Mouse (Mus musculus): Measurements from ENCODE around the gene Cngb1. TPM values are rescaled to one million over a fixed set of nuclear protein-coding genes. Genes with fewer than 3 reads are reported as not detected.

Cngb1 gene
- polyA plus RNA-seq, 1 experiment from 2014 or later = 0.13 TPM

DNA sequence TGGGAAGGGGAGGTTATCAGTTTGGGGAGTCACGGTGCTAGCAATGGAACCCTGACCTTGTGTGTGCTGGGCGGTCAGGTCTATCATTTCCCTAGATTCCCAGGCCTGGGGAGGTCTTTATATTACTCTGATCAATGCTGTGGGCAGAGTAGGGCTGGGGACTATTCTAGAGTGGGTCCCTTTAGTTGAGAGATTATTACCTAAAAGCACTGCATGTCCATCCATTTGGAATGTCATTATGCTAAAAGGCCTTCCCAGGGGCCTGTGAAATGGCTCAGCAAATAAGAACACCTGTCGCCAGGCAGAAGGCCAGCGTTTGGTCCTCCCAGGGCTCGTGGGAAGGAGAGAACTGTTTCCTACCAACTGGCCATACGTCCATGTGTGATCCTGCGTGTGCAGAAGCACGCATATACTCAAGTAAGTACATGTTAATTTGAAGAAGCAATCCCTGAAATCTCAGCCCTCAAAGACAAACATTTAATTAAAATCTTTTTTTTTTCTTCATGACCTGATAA lies 104.3 kb downstream of the Cngb1 start:
- Histone ChIP-seq H3K4me3 (ENCODE audit: low read depth, low read length) (no peak overlapping the region), H3K9me3 (ENCODE audit: control insufficient read depth, low read length) (no peaks in the 10 kb centered on the region), H3K9ac (replicated peaks; ENCODE audit: low read depth, low read length) (no peak overlapping the region), H3K4me1 (ENCODE audit: control insufficient read depth, insufficient read depth, low read length) (peaks cover 10% of the 10 kb centered on the region; the same call in 1 of the 2 replicates), H3K27ac (ENCODE audit: low read depth, low read length) (no peak overlapping the region), H3K4me2 (ENCODE audit: low read depth, low read length) (no peak overlapping the region), H3K27me3 (ENCODE audit: control insufficient read depth, insufficient read depth, low read length) (no peaks in the 10 kb centered on the region), H3K36me3 (ENCODE audit: control insufficient read depth, insufficient read depth, low read length) (no peaks in the 10 kb centered on the region)
- no peak for ATAC-seq (ENCODE audit: low read depth)
- 70% methylated on average over 8 of the region's 8 CpGs for WGBS

DNA sequence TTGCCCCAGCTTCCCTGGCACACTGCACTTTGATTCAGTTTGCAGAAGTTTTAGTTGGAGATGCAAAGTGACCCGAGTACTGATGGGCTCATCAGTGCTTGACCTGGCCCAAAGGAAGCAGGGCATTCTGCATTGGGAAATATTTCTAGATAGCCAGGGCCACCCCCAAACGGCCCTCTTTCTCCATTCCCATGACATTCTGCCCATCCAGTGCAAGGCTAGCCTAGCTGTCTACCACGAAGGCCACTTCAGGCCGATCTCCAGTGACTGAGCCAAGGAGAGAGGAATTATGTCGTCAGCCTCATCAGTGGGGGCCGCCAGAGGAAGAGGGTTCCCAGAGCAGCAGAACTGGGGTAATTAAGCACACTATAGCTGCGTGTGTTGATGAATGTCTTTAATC lies 104.9 kb downstream of the Cngb1 start:
- H3K9me3 ChIP-seq (ENCODE audit: control insufficient read depth, low read length) = no peaks in the 10 kb centered on the region
- ATAC-seq (ENCODE audit: low read depth) = no peak
- WGBS = 48% methylated on average over 7 of the region's 7 CpGs

DNA sequence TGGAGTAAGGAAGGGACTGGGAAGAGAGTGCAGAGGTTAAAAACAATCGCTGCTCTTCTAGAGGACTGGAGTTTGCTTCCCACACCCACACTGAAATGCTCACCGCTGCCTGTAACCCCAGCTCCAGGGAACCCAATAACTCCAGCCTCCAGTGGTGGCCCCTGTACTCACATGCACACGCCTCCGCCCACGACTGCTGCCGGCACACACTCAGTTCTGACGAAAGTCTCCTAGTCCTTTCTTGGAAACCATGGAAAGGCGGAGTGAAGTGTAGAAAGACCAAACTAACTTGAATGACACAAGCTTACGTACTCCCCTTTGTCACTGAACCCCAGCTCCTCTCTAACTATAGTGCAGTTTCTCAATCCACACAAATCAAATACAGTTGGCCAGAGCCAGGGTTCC lies 106.4 kb downstream of the Cngb1 start:
- no peak for ATAC-seq (ENCODE audit: low read depth)

More for the DNA sequence above, 104.9 kb downstream of the Cngb1 start:
- H3K4me1 ChIP-seq (ENCODE audit: control insufficient read depth, insufficient read depth, low read length) = peaks cover 10% of the 10 kb centered on the region; the same call in 1 of the 2 replicates
- H3K9ac ChIP-seq (replicated peaks; ENCODE audit: low read depth, low read length) = no peak overlapping the region
- no peak overlapping the region for H3K4me2 ChIP-seq (ENCODE audit: low read depth, low read length)
- no peak overlapping the region for H3K4me3 ChIP-seq (ENCODE audit: low read depth, low read length)
- no peaks in the 10 kb centered on the region for H3K27me3 ChIP-seq (ENCODE audit: control insufficient read depth, insufficient read depth, low read length)
- no peak overlapping the region for H3K27ac ChIP-seq (ENCODE audit: low read depth, low read length)
- no peaks in the 10 kb centered on the region for H3K36me3 ChIP-seq (ENCODE audit: control insufficient read depth, insufficient read depth, low read length)

DNA sequence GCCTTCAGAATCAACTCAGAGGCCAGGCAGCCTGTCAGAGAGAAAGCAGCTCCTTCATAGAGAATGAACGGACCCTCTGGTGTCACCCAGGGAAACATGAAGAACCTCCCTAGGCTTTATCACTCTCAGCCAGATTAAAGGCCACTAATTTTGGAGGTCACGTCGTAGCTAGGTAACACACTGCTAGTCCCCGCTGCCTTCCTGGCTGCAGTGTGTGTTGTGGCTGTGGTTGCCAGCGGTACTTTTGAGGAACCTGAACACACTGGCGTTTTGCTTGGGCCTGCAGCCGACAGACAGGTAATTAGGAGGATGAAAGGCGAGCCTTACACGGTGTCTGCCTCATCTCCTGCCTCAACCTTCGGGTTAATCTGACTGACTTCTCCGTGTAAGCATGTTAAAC lies 110.7 kb downstream of the Cngb1 start:
- H3K27me3 ChIP-seq (ENCODE audit: control insufficient read depth, insufficient read depth, low read length) = no peaks in the 10 kb centered on the region
- H3K9ac ChIP-seq (replicated peaks; ENCODE audit: low read depth, low read length) = no peak overlapping the region
- H3K4me1 ChIP-seq (ENCODE audit: control insufficient read depth, insufficient read depth, low read length) = no peaks in the 10 kb centered on the region
- no peak overlapping the region for H3K4me2 ChIP-seq (ENCODE audit: low read depth, low read length)
- no peak overlapping the region for H3K4me3 ChIP-seq (ENCODE audit: low read depth, low read length)
- ATAC-seq (ENCODE audit: low read depth) = no peak
- H3K36me3 ChIP-seq (ENCODE audit: control insufficient read depth, insufficient read depth, low read length) = no peaks in the 10 kb centered on the region
- WGBS = 82% methylated on average over 11 of the region's 11 CpGs
- no peak overlapping the region for H3K27ac ChIP-seq (ENCODE audit: low read depth, low read length)
- H3K9me3 ChIP-seq (ENCODE audit: control insufficient read depth, low read length) = no peaks in the 10 kb centered on the region

More for the DNA sequence above, 106.4 kb downstream of the Cngb1 start:
- no peak overlapping the region for H3K27ac ChIP-seq (ENCODE audit: low read depth, low read length)
- H3K9ac ChIP-seq (replicated peaks; ENCODE audit: low read depth, low read length) = no peak overlapping the region
- WGBS = 81% methylated on average over 9 of the region's 9 CpGs
- H3K4me1 ChIP-seq (ENCODE audit: control insufficient read depth, insufficient read depth, low read length) = peaks cover 5% of the 10 kb centered on the region; the same call in 1 of the 2 replicates
- no peak overlapping the region for H3K4me3 ChIP-seq (ENCODE audit: low read depth, low read length)
- H3K9me3 ChIP-seq (ENCODE audit: control insufficient read depth, low read length) = no peaks in the 10 kb centered on the region
- H3K4me2 ChIP-seq (ENCODE audit: low read depth, low read length) = no peak overlapping the region
- H3K36me3 ChIP-seq (ENCODE audit: control insufficient read depth, insufficient read depth, low read length) = no peaks in the 10 kb centered on the region
- H3K27me3 ChIP-seq (ENCODE audit: control insufficient read depth, insufficient read depth, low read length) = no peaks in the 10 kb centered on the region

DNA sequence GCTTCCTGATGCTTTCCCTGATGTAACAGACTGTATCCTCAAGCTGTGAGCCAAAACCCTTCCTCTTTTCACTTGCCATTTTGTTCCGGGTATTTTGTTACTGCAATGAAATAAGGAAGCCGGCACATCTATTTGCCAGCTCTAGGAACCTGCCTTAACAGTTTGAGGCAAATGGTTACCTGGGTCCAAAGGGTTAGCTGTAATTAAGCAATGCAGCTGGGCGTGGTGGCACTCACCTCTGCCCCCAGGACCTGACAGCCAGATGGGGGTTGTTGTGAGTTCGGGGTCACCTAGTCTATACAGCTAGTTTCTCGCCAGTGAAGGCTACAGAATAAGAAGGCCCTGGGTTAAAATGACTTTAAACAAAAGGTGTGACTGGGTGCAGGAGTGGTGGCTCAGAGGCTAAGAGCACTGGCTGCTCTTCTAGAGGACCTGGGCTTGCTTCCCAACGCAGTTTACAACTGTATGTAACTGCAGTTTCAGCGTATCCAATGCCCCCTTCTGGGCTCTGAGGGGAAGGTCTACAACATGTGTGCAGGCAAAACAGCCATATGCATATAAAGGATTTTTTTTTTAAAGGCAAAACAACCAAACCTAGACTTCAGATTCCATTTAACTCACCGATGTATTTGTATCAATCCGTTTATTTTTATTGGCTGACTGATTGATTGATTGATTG lies 114.7 kb downstream of the Cngb1 start:
- Histone ChIP-seq H3K4me1 (ENCODE audit: control insufficient read depth, insufficient read depth, low read length) (no peaks in the 10 kb centered on the region), H3K9ac (replicated peaks; ENCODE audit: low read depth, low read length) (no peak overlapping the region), H3K4me2 (ENCODE audit: low read depth, low read length) (no peak overlapping the region), H3K9me3 (ENCODE audit: control insufficient read depth, low read length) (no peaks in the 10 kb centered on the region), H3K36me3 (ENCODE audit: control insufficient read depth, insufficient read depth, low read length) (no peaks in the 10 kb centered on the region), H3K27me3 (ENCODE audit: control insufficient read depth, insufficient read depth, low read length) (no peaks in the 10 kb centered on the region), H3K4me3 (ENCODE audit: low read depth, low read length) (no peak overlapping the region), H3K27ac (ENCODE audit: low read depth, low read length) (no peak overlapping the region)
- WGBS = 91% methylated on average over 9 of the region's 9 CpGs
- no peak for ATAC-seq (ENCODE audit: low read depth)

Other genes starting within 250 kb of the Cngb1 start
- 39.4 and 44.3 TPM in 2 replicates for gene Katnb1, start 225.4 kb downstream of the Cngb1 start, polyA plus RNA-seq (2014; fragmentation: Nextera tagmentation; extraction: Ambion mirVana)
- gene Kifc3, start 103.8 kb downstream of the Cngb1 start, polyA plus RNA-seq (2014; fragmentation: Nextera tagmentation; extraction: Ambion mirVana) = 15.9 and 20.0 TPM in 2 replicates
- 1.4 and 1.6 TPM in 2 replicates for gene Tepp, start 4.0 kb upstream of the Cngb1 start, polyA plus RNA-seq (2014; fragmentation: Nextera tagmentation; extraction: Ambion mirVana)
- 12.8 and 15.6 TPM in 2 replicates for gene Zfp319, start 25.4 kb upstream of the Cngb1 start, polyA plus RNA-seq (2014; fragmentation: Nextera tagmentation; extraction: Ambion mirVana)
- gene Usb1, start 25.7 kb upstream of the Cngb1 start, polyA plus RNA-seq (2014; fragmentation: Nextera tagmentation; extraction: Ambion mirVana) = 28.4 and 29.9 TPM in 2 replicates
- gene Mmp15, start 45.7 kb upstream of the Cngb1 start, polyA plus RNA-seq (2014; fragmentation: Nextera tagmentation; extraction: Ambion mirVana) = 19.6 and 26.2 TPM in 2 replicates
- 133 and 135 TPM in 2 replicates for gene Cfap20, start 128.3 kb upstream of the Cngb1 start, polyA plus RNA-seq (2014; fragmentation: Nextera tagmentation; extraction: Ambion mirVana)
- gene Csnk2a2, start 183.5 kb upstream of the Cngb1 start, polyA plus RNA-seq (2014; fragmentation: Nextera tagmentation; extraction: Ambion mirVana) = 16.1 and 16.7 TPM in 2 replicates
- 0.97 and 2.0 TPM in 2 replicates for gene Ccdc113, start 227.5 kb upstream of the Cngb1 start, polyA plus RNA-seq (2014; fragmentation: Nextera tagmentation; extraction: Ambion mirVana)